Mouse (Mus musculus) midbrain, postnatal 0 days (tissue): Measurements from ENCODE around the gene Hemk1. TPM values are rescaled to one million over a fixed set of nuclear protein-coding genes. Genes with fewer than 3 reads are reported as not detected.
"Not testable (repeated sequence)": the region's sequence is repeated elsewhere in the genome, so short reads cannot be mapped to it uniquely, and the experiment has no call there.

ENCODE experiments used
- ATAC-seq: fragments of 200-750 bp; cut with Nextera tagmentation; 2 replicates; pipeline ENCODE4 v1.8.0; 2017; ENCODE audit warnings: moderate number of reproducible peaks, mild to moderate bottlenecking, moderate TSS enrichment, moderate library complexity; ENCODE audit not compliant: low FRiP score
- DNase-seq: peaks from one replicate; pipeline ENCODE4 v3.0.0-alpha.2; 2015; ENCODE audit warnings: low spot score
- H3K27ac ChIP-seq: fragments of 300-500 bp; sonication (generic); 2 replicates; pipeline ENCODE4 v1.5.1; 2014; ENCODE audit warnings: low read depth, mild to moderate bottlenecking, low read length, mixed read lengths
- H3K27me3 ChIP-seq: fragments of 300-500 bp; sonication (generic); 2 replicates; pipeline ENCODE4 v1.6.1; 2014; ENCODE audit warnings: low read length, control low read depth, mixed read lengths; ENCODE audit not compliant: insufficient read depth
- H3K36me3 ChIP-seq: fragments of 300-500 bp; sonication (generic); 2 replicates; pipeline ENCODE4 v1.6.1; 2014; ENCODE audit warnings: low read length, control low read depth, mixed read lengths; ENCODE audit not compliant: insufficient read depth
- H3K4me1 ChIP-seq: fragments of 300-500 bp; sonication (generic); 2 replicates; pipeline ENCODE4 v1.6.1; 2014; ENCODE audit warnings: mild to moderate bottlenecking, control low read depth, antibody characterized with exemption, low read length, mixed read lengths; ENCODE audit not compliant: insufficient read depth
- H3K4me2 ChIP-seq: fragments of 300-500 bp; sonication (generic); 2 replicates; pipeline ENCODE4 v1.6.1; 2014; ENCODE audit warnings: low read depth, mild to moderate bottlenecking, low read length, mixed read lengths; ENCODE audit not compliant: poor library complexity, severe bottlenecking
- H3K4me3 ChIP-seq: fragments of 300-500 bp; sonication (generic); 2 replicates; pipeline ENCODE4 v1.5.1; 2014; ENCODE audit warnings: low read depth, mild to moderate bottlenecking, low read length, moderate library complexity
- H3K9ac ChIP-seq: fragments of 300-500 bp; sonication (generic); replicated peaks from 2 replicates; pipeline ENCODE4 v1.6.1; 2014; ENCODE audit warnings: mild to moderate bottlenecking, low read length, moderate library complexity, mixed read lengths; ENCODE audit not compliant: poor library complexity, severe bottlenecking
- H3K9me3 ChIP-seq: fragments of 300-500 bp; sonication (generic); 2 replicates; pipeline ENCODE4 v1.6.1; 2016; ENCODE audit warnings: low read length, control low read depth
- CTCF ChIP-seq: IDR thresholded peaks from 2 replicates; pipeline ENCODE4 v1.5.1; 2016; ENCODE audit warnings: antibody characterized with exemption, mild to moderate bottlenecking
- WGBS: fragments of 180-500 bp; shearing (Covaris S2); extraction: QIAGEN DNeasy Blood & Tissue Kit; methylation state at CpG from one replicate; pipeline ENCODE4 v1.1.7; 2014; 5-methylcytosine and 5-hydroxymethylcytosine counted together
- polyA plus RNA-seq: library from polyadenylated mRNA; unstranded; fragments of >200 nt; fragmentation: Nextera tagmentation; extraction: Ambion mirVana; gene quantifications from 2 replicates; pipeline ENCODE4 v1.2.1, GENCODE M21; 2015
- total RNA-seq: library from RNA; depleted of rRNA; stranded (reverse); fragments of >200 nt; gene quantifications from 2 replicates; pipeline ENCODE4 v1.2.3, GENCODE M21; 2014

Gene Hemk1
- total and polyA plus RNA-seq, 2 experiments from 2014 or later = 15.8 to 15.9 TPM

DNA sequence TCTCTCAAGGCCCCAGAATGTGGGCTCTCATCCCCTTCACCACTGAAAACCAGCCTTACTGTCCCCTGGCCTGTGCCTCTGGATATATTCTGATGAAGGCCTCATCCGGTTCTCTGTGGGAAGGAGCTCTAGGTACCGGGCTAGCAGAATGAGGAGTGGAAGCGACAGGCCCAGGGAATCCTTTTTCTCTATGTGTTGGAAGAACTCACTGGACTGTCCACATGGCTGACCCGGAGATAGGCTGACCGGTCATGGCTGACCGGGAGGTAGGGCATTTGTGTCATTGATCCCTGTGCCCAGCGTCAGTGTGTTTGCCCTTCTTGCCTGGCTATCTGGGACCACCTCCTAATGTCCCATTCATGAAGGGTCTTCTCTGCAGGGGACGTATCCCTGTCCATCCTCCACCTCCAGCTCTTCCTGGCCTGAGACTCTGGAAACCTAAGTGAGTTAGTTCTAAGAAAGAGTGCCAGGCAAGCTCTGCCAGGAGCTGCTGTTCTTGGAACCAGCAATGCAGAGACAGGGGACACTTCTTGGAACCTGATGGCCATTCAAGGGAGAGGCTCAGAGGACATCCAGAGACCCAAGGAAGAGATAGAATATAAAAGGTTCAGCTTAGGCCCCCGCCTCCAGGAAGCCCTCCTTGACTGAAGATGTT lies 29.7 kb downstream of the Hemk1 start:
- TF ChIP-seq CTCF = no peak
- WGBS = 90% methylated on average over 9 of the region's 9 CpGs
- no peak for DNase-seq
- no peaks in the 10 kb centered on the region for H3K4me1 ChIP-seq
- no peak overlapping the region for H3K4me2 ChIP-seq
- H3K9ac ChIP-seq = no peak overlapping the region
- no peaks in the 10 kb centered on the region for H3K36me3 ChIP-seq
- H3K27me3 ChIP-seq = no peaks in the 10 kb centered on the region
- ATAC-seq = no peak
- no peak overlapping the region for H3K4me3 ChIP-seq
- H3K9me3 ChIP-seq = no peaks in the 10 kb centered on the region
- H3K27ac ChIP-seq = no peak overlapping the region

DNA sequence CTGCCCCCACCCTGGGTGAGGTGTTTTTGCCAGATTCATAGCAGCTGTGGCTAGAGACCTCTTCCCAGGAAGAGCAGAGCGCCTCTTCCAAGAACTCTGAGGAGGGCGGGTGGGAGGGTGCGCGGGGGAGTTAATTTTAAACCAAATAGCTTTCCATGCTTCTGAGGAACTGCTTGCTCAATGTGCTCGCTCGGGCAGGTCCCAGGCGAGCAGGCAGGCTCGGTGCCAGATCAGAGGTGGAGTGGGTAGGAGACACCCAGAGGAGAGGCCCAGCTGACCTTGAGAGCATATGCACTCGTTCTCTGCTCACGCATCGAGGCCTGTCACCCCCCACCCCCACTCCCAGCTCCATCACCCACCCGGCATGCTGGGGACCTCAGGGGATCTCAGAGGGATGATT lies 30.3 kb downstream of the Hemk1 start:
- TF ChIP-seq CTCF = no peak
- H3K9ac ChIP-seq = no peak overlapping the region

DNA sequence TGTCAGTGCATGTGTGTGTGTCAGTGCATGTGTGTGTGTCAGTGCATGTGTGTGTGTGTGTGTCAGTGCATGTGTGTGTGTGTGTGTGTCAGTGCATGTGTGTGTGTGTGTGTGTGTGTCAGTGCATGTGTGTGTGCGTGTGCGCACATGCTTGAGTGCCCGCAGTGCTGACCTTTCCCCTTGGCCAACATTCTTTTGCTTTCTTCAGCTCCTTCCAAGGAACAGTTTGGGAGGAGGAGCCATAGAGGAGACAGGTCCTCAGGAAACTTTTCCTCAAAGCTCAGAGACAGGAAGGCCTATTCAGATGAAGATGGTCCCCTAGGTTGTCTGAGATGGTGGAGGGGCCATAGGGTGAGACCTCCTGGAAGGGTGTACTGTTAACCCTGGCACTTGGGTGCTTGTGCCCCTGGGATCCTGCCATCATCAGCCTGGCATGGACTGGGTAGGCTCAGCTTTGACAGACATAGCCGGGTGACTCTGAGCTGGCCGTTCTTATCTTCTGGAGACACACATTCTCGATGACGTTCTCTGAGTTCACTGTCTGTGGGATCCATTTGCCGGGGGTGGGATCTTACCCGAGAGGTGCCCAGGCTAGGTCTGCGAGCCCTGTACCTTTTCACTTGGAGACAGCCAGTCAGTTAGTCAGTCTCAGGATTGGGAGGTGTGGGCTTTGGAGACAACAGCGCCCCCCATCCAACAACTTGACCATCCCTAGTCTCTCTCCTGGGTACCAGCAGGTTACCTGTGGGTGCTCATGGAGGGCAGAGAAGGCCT lies 30.9 kb downstream of the Hemk1 start:
- Histone ChIP-seq H3K27ac (no peak overlapping the region), H3K27me3 (no peaks in the 10 kb centered on the region), H3K36me3 (no peaks in the 10 kb centered on the region; the same call in 1 of the 2 replicates), H3K9me3 (no peaks in the 10 kb centered on the region), H3K4me1 (no peaks in the 10 kb centered on the region), H3K4me3 (no peak overlapping the region), H3K9ac (no peak overlapping the region), H3K4me2 (no peak overlapping the region)
- no peak for ATAC-seq
- no peak for DNase-seq
- no peak for TF ChIP-seq CTCF
- WGBS = 92% methylated on average over 11 of the region's 11 CpGs

More for the DNA sequence above, 30.3 kb downstream of the Hemk1 start:
- ATAC-seq (no peak), DNase-seq (no peak)
- Histone ChIP-seq H3K9me3 (no peaks in the 10 kb centered on the region), H3K4me2 (no peak overlapping the region), H3K36me3 (no peaks in the 10 kb centered on the region), H3K27me3 (no peaks in the 10 kb centered on the region), H3K4me1 (no peaks in the 10 kb centered on the region), H3K4me3 (no peak overlapping the region), H3K27ac (no peak overlapping the region)
- 70% methylated on average over 12 of the region's 12 CpGs for WGBS

DNA sequence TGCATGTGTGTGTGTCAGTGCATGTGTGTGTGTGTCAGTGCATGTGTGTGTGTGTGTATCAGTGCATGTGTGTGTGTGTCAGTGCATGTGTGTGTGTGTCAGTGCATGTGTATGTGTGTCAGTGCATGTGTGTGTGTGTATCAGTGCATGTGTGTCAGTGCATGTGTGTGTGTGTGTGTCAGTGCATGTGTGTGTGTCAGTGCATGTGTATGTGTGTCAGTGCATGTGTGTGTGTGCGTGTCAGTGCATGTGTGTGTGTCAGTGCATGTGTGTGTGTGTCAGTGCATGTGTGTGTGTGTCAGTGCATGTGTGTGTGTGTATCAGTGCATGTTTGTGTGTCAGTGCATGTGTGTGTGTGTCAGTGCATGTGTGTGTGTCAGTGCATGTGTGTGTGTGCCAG lies 31.5 kb downstream of the Hemk1 start:
- H3K9me3 ChIP-seq, DNase-seq, H3K36me3 ChIP-seq, H3K4me3 ChIP-seq, H3K4me2 ChIP-seq, H3K27ac ChIP-seq, H3K27me3 ChIP-seq, ATAC-seq, H3K4me1 ChIP-seq, H3K9ac ChIP-seq: not testable (repeated sequence)
- 100% methylated on average over 1 of the region's 1 CpGs for WGBS

DNA sequence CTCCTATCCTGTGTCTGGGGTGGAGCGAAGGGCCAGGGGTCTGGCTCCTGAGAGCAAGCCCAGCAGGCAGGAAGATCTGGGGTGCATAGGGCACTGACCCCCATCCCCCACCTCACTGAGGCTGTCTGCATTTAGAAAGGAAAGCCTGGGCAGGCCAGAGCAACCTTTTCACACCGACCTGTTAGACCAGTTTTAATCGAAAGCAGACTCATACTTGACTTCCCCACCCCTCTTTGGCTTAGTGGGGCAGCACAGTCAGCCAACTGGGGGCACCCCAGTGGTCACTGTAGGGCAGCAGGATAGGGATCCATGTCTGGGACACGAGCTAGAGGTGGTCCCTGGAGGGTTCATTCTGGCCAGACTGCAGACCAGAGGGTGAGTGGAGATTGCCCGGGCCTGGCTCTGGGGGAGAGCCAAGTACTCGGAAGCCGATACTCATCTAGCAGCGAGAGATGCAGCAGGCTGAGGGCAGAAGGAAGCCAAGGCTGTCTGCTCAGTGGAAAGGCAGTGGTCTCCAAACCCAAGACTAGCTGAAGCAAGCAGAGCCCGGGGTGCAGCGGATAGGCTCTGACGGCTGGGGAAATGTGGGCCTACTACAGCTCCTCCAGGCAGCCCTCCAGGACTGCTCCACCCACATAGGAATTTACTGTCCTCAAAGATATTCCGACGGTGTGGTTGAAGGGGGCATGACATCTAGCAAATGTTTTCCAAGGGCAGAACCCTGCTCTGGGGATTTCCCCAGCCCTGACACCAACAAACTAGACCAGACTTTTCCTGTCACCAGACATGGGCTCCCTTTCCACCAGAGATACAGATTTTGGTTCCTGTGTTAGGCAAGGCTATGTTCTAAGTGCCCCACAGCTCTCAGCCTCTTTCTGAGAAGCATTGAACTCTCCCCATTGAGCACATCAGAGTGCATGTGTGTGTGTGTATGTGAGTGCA lies 32.3 kb downstream of the Hemk1 start:
- no peak overlapping the region for H3K9ac ChIP-seq
- ATAC-seq (no peak), DNase-seq (no peak)
- H3K9me3 ChIP-seq = no peaks in the 10 kb centered on the region
- H3K27me3 ChIP-seq = no peaks in the 10 kb centered on the region
- peaks cover 8% of the 10 kb centered on the region for H3K36me3 ChIP-seq
- TF ChIP-seq CTCF = no peak
- H3K27ac ChIP-seq = no peak overlapping the region
- WGBS = 72% methylated on average over 13 of the region's 13 CpGs
- no peak overlapping the region for H3K4me3 ChIP-seq
- no peaks in the 10 kb centered on the region for H3K4me1 ChIP-seq
- H3K4me2 ChIP-seq = no peak overlapping the region
